Mouse (Mus musculus) MEL (cell line): ENCODE data around the gene P2rx4.

Experiments used
- CTCF ChIP-seq, 3 experiments: IDR thresholded peaks in 2 of 3; conservative IDR thresholded peaks in 1 of 3; 2 replicates each; pipeline ENCODE4 v1.5.1; 2011 to 2012; ENCODE audit warnings: low read length in 3 of 3, low read depth in 2 of 3, mild to moderate bottlenecking in 2 of 3, improper control_type of control experiment in 1 of 3, inconsistent platforms in 1 of 3, mixed read lengths in 1 of 3, moderate library complexity in 1 of 3; ENCODE audit not compliant: control insufficient read depth in 1 of 3, insufficient read depth in 1 of 3, poor library complexity in 1 of 3, severe bottlenecking in 1 of 3
- JUND ChIP-seq: IDR thresholded peaks from 2 replicates; pipeline ENCODE4 v1.6.1; 2011; ENCODE audit warnings: low read depth, mild to moderate bottlenecking, improper control_type of control experiment, low read length
- NRF1 ChIP-seq: IDR thresholded peaks from 2 replicates; pipeline ENCODE4 v1.6.1; 2014; ENCODE audit warnings: low read depth, mild to moderate bottlenecking, inconsistent platforms, low read length, improper control_type of control experiment, moderate library complexity; ENCODE audit not compliant: poor library complexity, insufficient read depth, severe bottlenecking

- TF ChIP-seq JUND = no peak
- no peak for TF ChIP-seq NRF1
- peak in 2 of 3 experiments; percentile 43 to 64; a peak in 4 of 6 replicates for TF ChIP-seq CTCF (IDR thresholded peaks at IDR 0.05 in 2 of 3, conservative IDR thresholded peaks at IDR 0.05 in 1 of 3; ENCODE audit: control insufficient read depth in 1 of 3, insufficient read depth in 1 of 3, low read depth in 2 of 3, low read length in 3 of 3, poor library complexity in 1 of 3, severe bottlenecking in 1 of 3)
Observed at GRCm38 (mm10) chr5:122764032-122764464, 56.7 kb downstream of the P2rx4 start.
